Mouse (Mus musculus): Measurements from ENCODE around the gene Psen2.

GRCm38 (mm10) chr1:180208370-180208769, 54.9 kb downstream of the Psen2 start:
- TF ChIP-seq CTCF (IDR thresholded peaks at IDR 0.05) (no peak), EP300 (IDR thresholded peaks at IDR 0.05) (no peak)

All from lung, postnatal 0 days (tissue).